Mouse (Mus musculus): ENCODE data around the gene Arhgef12.

The Arhgef12 gene

GRCm38 (mm10) chr9:43108081-43108480 lies 1.0 kb upstream of the Arhgef12 start:
- DNase-seq = no peak

GRCm38 (mm10) chr9:43107555-43107954 lies 516 bp upstream of the Arhgef12 start:
- no peak for DNase-seq

GRCm38 (mm10) chr9:43106426-43107186 lies 433 bp downstream of the Arhgef12 start:
- DNase-seq = no peak

GRCm38 (mm10) chr9:43105664-43106361 lies 1.2 kb downstream of the Arhgef12 start:
- DNase-seq = peak; percentile 92

- DNase-seq = peak; percentile 74
These were observed 2.0 kb downstream of the Arhgef12 start for GRCm38 (mm10) chr9:43104873-43105663.

- DNase-seq = peak; percentile 40
These were observed 2.5 kb downstream of the Arhgef12 start for GRCm38 (mm10) chr9:43104526-43104872.

GRCm38 (mm10) chr9:43103675-43104299 lies 3.3 kb downstream of the Arhgef12 start:
- no peak for DNase-seq

GRCm38 (mm10) chr9:43102931-43103330 lies 4.1 kb downstream of the Arhgef12 start:
- DNase-seq = no peak

GRCm38 (mm10) chr9:43101936-43102595 lies 5.0 kb downstream of the Arhgef12 start:
- DNase-seq = no peak

- DNase-seq = no peak
These were observed 8.1 kb downstream of the Arhgef12 start for GRCm38 (mm10) chr9:43098922-43099321.

GRCm38 (mm10) chr9:43097801-43098557 lies 9.1 kb downstream of the Arhgef12 start:
- DNase-seq = no peak

GRCm38 (mm10) chr9:43096337-43096736 lies 10.7 kb downstream of the Arhgef12 start:
- DNase-seq = no peak

GRCm38 (mm10) chr9:43094828-43095227 lies 12.2 kb downstream of the Arhgef12 start:
- no peak for DNase-seq

GRCm38 (mm10) chr9:43093803-43094202 lies 13.2 kb downstream of the Arhgef12 start:
- DNase-seq = no peak

- DNase-seq = no peak
These were observed 21.3 kb downstream of the Arhgef12 start for GRCm38 (mm10) chr9:43085686-43086285.

GRCm38 (mm10) chr9:43084496-43085362 lies 22.3 kb downstream of the Arhgef12 start:
- DNase-seq = no peak

- DNase-seq = no peak
These were observed 23.5 kb downstream of the Arhgef12 start for GRCm38 (mm10) chr9:43083441-43084055.

- DNase-seq = no peak
These were observed 28.3 kb downstream of the Arhgef12 start for GRCm38 (mm10) chr9:43078711-43079110.

GRCm38 (mm10) chr9:43076163-43076562 lies 30.9 kb downstream of the Arhgef12 start:
- no peak for DNase-seq

GRCm38 (mm10) chr9:43074611-43075010 lies 32.4 kb downstream of the Arhgef12 start:
- no peak for DNase-seq
